Mouse (Mus musculus) forebrain, postnatal 0 days (tissue): ENCODE measurements around the gene Lrit3. TPM values are rescaled to one million over a fixed set of nuclear protein-coding genes. Genes with fewer than 3 reads are reported as not detected.

Source experiments
- ATAC-seq: fragments of 200-750 bp; cut with Nextera tagmentation; 2 replicates; pipeline ENCODE4 v1.8.0; 2017; ENCODE audit warnings: mild to moderate bottlenecking, moderate library complexity
- DNase-seq: peaks from one replicate; pipeline ENCODE4 v3.0.0-alpha.2; 2015
- H3K27ac ChIP-seq: fragments of 300-500 bp; sonication (generic); 2 replicates; pipeline ENCODE4 v1.5.1; 2014; ENCODE audit warnings: low read depth, mild to moderate bottlenecking, antibody characterized with exemption, low read length, moderate library complexity, mixed read lengths
- H3K27me3 ChIP-seq: fragments of 300-500 bp; sonication (generic); 2 replicates; pipeline ENCODE4 v1.6.1; 2014; ENCODE audit warnings: mild to moderate bottlenecking, low read length, mixed read lengths; ENCODE audit not compliant: insufficient read depth
- H3K36me3 ChIP-seq: fragments of 300-500 bp; sonication (generic); 2 replicates; pipeline ENCODE4 v1.6.1; 2014; ENCODE audit warnings: mild to moderate bottlenecking, moderate library complexity; ENCODE audit not compliant: insufficient read depth
- H3K4me1 ChIP-seq: fragments of 300-500 bp; sonication (generic); 2 replicates; pipeline ENCODE4 v1.6.1; 2014; ENCODE audit warnings: antibody characterized with exemption; ENCODE audit not compliant: insufficient read depth
- H3K4me2 ChIP-seq: fragments of 300-500 bp; sonication (generic); 2 replicates; pipeline ENCODE4 v1.6.1; 2014; ENCODE audit warnings: low read depth, mild to moderate bottlenecking, moderate library complexity
- H3K4me3 ChIP-seq: fragments of 300-500 bp; sonication (generic); 2 replicates; pipeline ENCODE4 v1.5.1; 2014; ENCODE audit warnings: low read depth, low read length, mixed read lengths
- H3K9ac ChIP-seq: fragments of 300-500 bp; sonication (generic); 2 replicates; pipeline ENCODE4 v1.6.1; 2014; ENCODE audit warnings: mild to moderate bottlenecking
- H3K9me3 ChIP-seq: fragments of 300-500 bp; sonication (generic); 2 replicates; pipeline ENCODE4 v1.6.1; 2016; ENCODE audit warnings: low read length
- CTCF ChIP-seq: sonication (generic); IDR thresholded peaks from 2 replicates; pipeline ENCODE4 v1.5.1; 2016; ENCODE audit warnings: antibody characterized with exemption, control low read depth, low read depth
- WGBS: fragments of 180-500 bp; shearing (Covaris S2); extraction: QIAGEN DNeasy Blood & Tissue Kit; methylation state at CpG from one replicate; pipeline ENCODE4 v1.1.7; 2014; 5-methylcytosine and 5-hydroxymethylcytosine counted together
- polyA plus RNA-seq: library from polyadenylated mRNA; unstranded; fragments of >200 nt; fragmentation: Nextera tagmentation; extraction: Ambion mirVana; gene quantifications from 2 replicates; pipeline ENCODE4 v1.2.1, GENCODE M21; 2015
- total RNA-seq: library from RNA; depleted of rRNA; stranded (reverse); fragments of >200 nt; gene quantifications from 2 replicates; pipeline ENCODE4 v1.2.3, GENCODE M21; 2014

Lrit3 gene
- total and polyA plus RNA-seq, 2 experiments from 2014 or later = not detected

- no peak within 1 kb of the TSS for H3K27ac ChIP-seq
- DNase-seq (no peak), ATAC-seq (no peak)
- no peak within 1 kb of the TSS for H3K9ac ChIP-seq
- no peak within 1 kb of the TSS for H3K4me2 ChIP-seq
- H3K4me3 ChIP-seq = no peak within 1 kb of the TSS
- H3K36me3 ChIP-seq = peaks cover 31% of the 10 kb centered on the region
- H3K4me1 ChIP-seq = no peaks in the 10 kb centered on the region
- 30% methylated on average over 11 of the region's 11 CpGs for WGBS
- H3K27me3 ChIP-seq = no peaks in the 10 kb centered on the region
- TF ChIP-seq CTCF = no peak
- no peaks in the 10 kb centered on the region for H3K9me3 ChIP-seq
Measured at GRCm38 (mm10) chr3:129822206-129822775, 18.5 kb upstream of the Lrit3 start, which contains the start of gene Rrh. TSS of gene Rrh (minus strand) at chr3:129822587.

- Histone ChIP-seq H3K36me3 (peaks cover 31% of the 10 kb centered on the region), H3K4me1 (no peaks in the 10 kb centered on the region), H3K9ac (no peak overlapping the region), H3K9me3 (no peaks in the 10 kb centered on the region), H3K27me3 (no peaks in the 10 kb centered on the region), H3K4me2 (no peak overlapping the region), H3K4me3 (no peak overlapping the region), H3K27ac (no peak overlapping the region)
- no peak for ATAC-seq
- no peak for DNase-seq
- no peak for TF ChIP-seq CTCF
- 73% methylated on average over 8 of the region's 8 CpGs for WGBS
Measured at GRCm38 (mm10) chr3:129821736-129822135, 17.9 kb upstream of the Lrit3 start.

GRCm38 (mm10) chr3:129820847-129821246 is 17.0 kb upstream of the Lrit3 start:
- Histone ChIP-seq H3K4me1 (no peaks in the 10 kb centered on the region), H3K4me3 (no peak overlapping the region), H3K9ac (no peak overlapping the region), H3K27ac (no peak overlapping the region), H3K36me3 (peaks cover 27% of the 10 kb centered on the region), H3K27me3 (no peaks in the 10 kb centered on the region), H3K9me3 (no peaks in the 10 kb centered on the region), H3K4me2 (no peak overlapping the region)
- 58% methylated on average over 9 of the region's 9 CpGs for WGBS
- TF ChIP-seq CTCF = no peak
- DNase-seq (no peak), ATAC-seq (no peak)

GRCm38 (mm10) chr3:129799011-129799410 is 4.8 kb downstream of the Lrit3 start:
- TF ChIP-seq CTCF = no peak

GRCm38 (mm10) chr3:129798551-129798950 is 5.3 kb downstream of the Lrit3 start:
- DNase-seq (no peak), ATAC-seq (no peak)
- Histone ChIP-seq H3K4me2 (no peak overlapping the region), H3K36me3 (no peaks in the 10 kb centered on the region), H3K4me1 (no peaks in the 10 kb centered on the region), H3K27ac (no peak overlapping the region), H3K4me3 (no peak overlapping the region), H3K9me3 (no peaks in the 10 kb centered on the region), H3K9ac (no peak overlapping the region), H3K27me3 (no peaks in the 10 kb centered on the region)
- 82% methylated on average over 11 of the region's 11 CpGs for WGBS
- TF ChIP-seq CTCF = no peak

More at GRCm38 (mm10) chr3:129799011-129799410, 4.8 kb downstream of the Lrit3 start:
- Histone ChIP-seq H3K9me3 (no peaks in the 10 kb centered on the region), H3K27me3 (no peaks in the 10 kb centered on the region), H3K27ac (no peak overlapping the region), H3K4me1 (no peaks in the 10 kb centered on the region), H3K4me2 (no peak overlapping the region), H3K4me3 (no peak overlapping the region), H3K36me3 (no peaks in the 10 kb centered on the region), H3K9ac (no peak overlapping the region)
- WGBS = 75% methylated on average over 2 of the region's 2 CpGs
- DNase-seq (no peak), ATAC-seq (no peak)

- no peaks in the 10 kb centered on the region for H3K27me3 ChIP-seq
- no peaks in the 10 kb centered on the region for H3K36me3 ChIP-seq
- TF ChIP-seq CTCF = no peak
- no peaks in the 10 kb centered on the region for H3K4me1 ChIP-seq
- WGBS = 84% methylated on average over 5 of the region's 5 CpGs
- no peak overlapping the region for H3K4me2 ChIP-seq
- DNase-seq (no peak), ATAC-seq (no peak)
- no peak overlapping the region for H3K9ac ChIP-seq
- no peak overlapping the region for H3K4me3 ChIP-seq
- H3K9me3 ChIP-seq = no peaks in the 10 kb centered on the region
- H3K27ac ChIP-seq = no peak overlapping the region
Measured at GRCm38 (mm10) chr3:129797341-129797740, 6.5 kb downstream of the Lrit3 start.

GRCm38 (mm10) chr3:129793801-129794200 is 10.0 kb downstream of the Lrit3 start:
- no peak for DNase-seq
- H3K4me3 ChIP-seq = no peak overlapping the region
- H3K9me3 ChIP-seq = no peaks in the 10 kb centered on the region
- H3K9ac ChIP-seq = no peak overlapping the region
- 80% methylated on average over 5 of the region's 5 CpGs for whole genome bisulfite sequencing
- H3K27ac ChIP-seq = no peak overlapping the region
- no peaks in the 10 kb centered on the region for H3K27me3 ChIP-seq
- no peaks in the 10 kb centered on the region for H3K36me3 ChIP-seq
- H3K4me2 ChIP-seq = no peak overlapping the region
- TF ChIP-seq CTCF = no peak
- ATAC-seq = no peak
- no peaks in the 10 kb centered on the region for H3K4me1 ChIP-seq
